ENCODE assay signal across 8 mouse cellular contexts in the genomic region with DNA sequence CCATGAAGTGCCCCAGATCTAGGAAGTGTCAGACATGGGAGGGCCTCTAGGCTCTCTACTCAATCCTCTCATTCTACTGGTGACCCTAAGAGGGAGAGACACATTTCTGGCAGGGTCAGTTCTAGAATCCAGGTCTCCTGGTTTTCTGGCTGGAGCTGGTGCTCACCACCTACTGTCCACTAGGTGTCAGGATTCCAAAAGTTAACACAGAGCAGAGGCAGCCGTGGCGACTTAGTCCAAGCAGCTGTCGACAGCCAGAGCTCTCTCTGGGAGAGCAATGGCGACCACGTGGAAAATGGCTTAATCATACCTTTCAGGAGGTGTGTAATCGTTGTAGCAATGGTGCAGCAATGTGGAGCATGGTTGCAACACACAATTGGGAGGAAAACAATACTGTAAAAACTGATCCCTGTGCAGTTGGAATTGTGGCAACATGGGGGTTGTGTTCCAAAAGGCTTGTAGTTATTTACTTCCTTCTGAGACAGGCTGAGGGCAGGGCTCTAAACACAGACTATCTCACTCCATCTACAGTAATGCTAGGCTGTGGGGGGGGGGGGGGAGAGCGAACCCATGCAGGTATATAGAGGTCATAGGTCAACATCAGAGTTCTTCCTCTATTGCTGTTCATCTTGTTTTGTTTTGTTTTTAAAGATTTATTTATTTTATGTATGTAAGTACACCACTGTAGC. TPM values are rescaled to one million over a fixed set of nuclear protein-coding genes. Genes with fewer than 3 reads are reported as not detected.
DNase-seq lines count a peak whose midpoint lies in the region; ATAC-seq lines count a peak whose summit lies in the region.

No protein-coding gene starts in this region.

- H3K9me3 ChIP-seq in hindbrain, embryonic 14.5 days (ENCODE audit: control insufficient read depth, low read length) = no peaks in the 10 kb centered on the region

- 9% methylated on average over 7 of the region's 7 CpGs for WGBS in hindbrain, embryonic 14.5 days

- DNase-seq in adrenal gland, adult 2 months = peak; percentile 63
- peak; percentile 61 to 73 for DNase-seq in cerebellum, postnatal 25 days
- DNase-seq in frontal cortex, postnatal 25 days (ENCODE audit: low spot score in 2 of 2) = peak; percentile 40 to 47
- DNase-seq in hindbrain, embryonic 14.5 days (ENCODE audit: low spot score) = peak; percentile 83
- DNase-seq in layer of hippocampus, postnatal 14 days (ENCODE audit: low spot score in 2 of 2) = peak; percentile 58 to 69
- DNase-seq in lung, postnatal 14 days = peak; percentile 63
- DNase-seq in ovary, postnatal 36 days (ENCODE audit: low spot score) = peak; percentile 50
- DNase-seq in T-cell, adult 2 months (ENCODE audit: low spot score) = no peak

- H3K4me2 ChIP-seq in hindbrain, embryonic 14.5 days (replicated peaks) = peak overlapping the region; percentile 33

- H3K9ac ChIP-seq in hindbrain, embryonic 14.5 days = no peak overlapping the region

- ATAC-seq in hindbrain, embryonic 14.5 days (ENCODE audit: low FRiP score) = peak; percentile 77

- no peak overlapping the region for H3K27ac ChIP-seq in hindbrain, embryonic 14.5 days

- peaks cover 11% of the 10 kb centered on the region; the same call in 1 of the 2 replicates for H3K4me1 ChIP-seq in hindbrain, embryonic 14.5 days (replicated peaks; ENCODE audit: control insufficient read depth, insufficient read depth, low read length)

- H3K27me3 ChIP-seq in hindbrain, embryonic 14.5 days (ENCODE audit: control insufficient read depth, insufficient read depth, low read length) = no peaks in the 10 kb centered on the region

- no peaks in the 10 kb centered on the region for H3K36me3 ChIP-seq in hindbrain, embryonic 14.5 days (replicated peaks; ENCODE audit: control insufficient read depth, insufficient read depth)

- no peak overlapping the region for H3K4me3 ChIP-seq in hindbrain, embryonic 14.5 days (replicated peaks; ENCODE audit: low read length)

RNA-seq across cellular contexts. Expression of a gene that starts 19.5 kb away (rescaled TPM):
- total RNA-seq in adrenal gland, adult 2 months (2021) = under 1 TPM; 0.21 to 0.86 TPM
- polyA plus RNA-seq in adrenal gland, adult 2 months (2012; rRNA removed) = 0.07 and 0.17 TPM in 2 replicates
- polyA plus RNA-seq in hindbrain, embryonic 14.5 days (2014; fragmentation: Nextera tagmentation; extraction: Ambion mirVana) = 9.9 and 10.1 TPM in 2 replicates
- 1 to 10 TPM; 2.6 to 5.0 TPM for total RNA-seq in layer of hippocampus, postnatal 14 days (2021)

RNA-seq across cellular contexts. Expression of a gene that starts 28.4 kb away (rescaled TPM):
- not detected for total RNA-seq in adrenal gland, adult 2 months (2021)
- polyA plus RNA-seq in adrenal gland, adult 2 months (2012; rRNA removed) = 0.06 TPM in 1 of 2 replicates, not detected in the other
- not detected in 2 replicates for polyA plus RNA-seq in hindbrain, embryonic 14.5 days (2014; fragmentation: Nextera tagmentation; extraction: Ambion mirVana)
- not detected for total RNA-seq in layer of hippocampus, postnatal 14 days (2021)

RNA-seq across cellular contexts. Expression of a gene that starts 41.3 kb away (rescaled TPM):
- total RNA-seq in adrenal gland, adult 2 months (2021) = 10 to 100 TPM; 22.3 to 28.9 TPM
- polyA plus RNA-seq in adrenal gland, adult 2 months (2012; rRNA removed) = 26.9 and 28.1 TPM in 2 replicates
- 1.1 and 3.3 TPM in 2 replicates for polyA plus RNA-seq in hindbrain, embryonic 14.5 days (2014; fragmentation: Nextera tagmentation; extraction: Ambion mirVana)
- total RNA-seq in layer of hippocampus, postnatal 14 days (2021) = 1 to 10 TPM; 2.4 to 2.9 TPM

Comparison
In these comparisons a context has a peak if more than half of its experiments do, and no peak if none do; other contexts are left out.
1. RNA of a gene that starts 41.3 kb away (total RNA-seq): 22.3 to 28.9 TPM in adrenal gland, adult 2 months; 2.4 to 2.9 TPM in layer of hippocampus, postnatal 14 days; every median in the first group is over 4 times any median in the second.